Mouse (Mus musculus) bone marrow, adult 2 months (tissue): Measurements from ENCODE around the gene Map3k7cl. TPM values are rescaled to one million over a fixed set of nuclear protein-coding genes. Genes with fewer than 3 reads are reported as not detected.
A peak's percentile ranks its signal among the peaks of the same experiment; 100 is the strongest.

ENCODE experiments used
- H3K27ac ChIP-seq: fragments of 200-500 bp; 2 replicates; pipeline ENCODE4 v1.5.1; 2012; ENCODE audit warnings: low read depth, mild to moderate bottlenecking, control low read depth, inconsistent platforms, low read length; ENCODE audit not compliant: control insufficient read depth, poor library complexity, insufficient read depth
- H3K4me1 ChIP-seq: fragments of 200-500 bp; 2 replicates; pipeline ENCODE4 v1.6.1; 2011; ENCODE audit warnings: low read length; ENCODE audit not compliant: control insufficient read depth, insufficient read depth
- H3K4me3 ChIP-seq: fragments of 200-500 bp; replicated peaks from 2 replicates; pipeline ENCODE3; 2011; ENCODE audit warnings: mild to moderate bottlenecking, low read depth, low read length, control low read depth; ENCODE audit not compliant: control insufficient read depth
- CTCF ChIP-seq: fragments of 200-500 bp; IDR thresholded peaks from 2 replicates; pipeline ENCODE4 v1.5.1; 2011; ENCODE audit warnings: low read length, control low read depth; ENCODE audit not compliant: control insufficient read depth, insufficient read depth
- POLR2A ChIP-seq: fragments of 200-500 bp; IDR thresholded peaks from 2 replicates; pipeline ENCODE4 v1.6.1; 2011; ENCODE audit warnings: low read depth, mild to moderate bottlenecking, control low read depth, low read length, borderline replicate concordance; ENCODE audit not compliant: control insufficient read depth
- WGBS: fragments of 180-500 bp; shearing (Covaris S2); methylation state at CpG from one replicate; pipeline ENCODE4 v1.1.7; 2018; 5-methylcytosine and 5-hydroxymethylcytosine counted together
- polyA plus RNA-seq: library from polyadenylated mRNA; stranded (reverse); fragments of >200 nt; gene quantifications from 2 replicates; pipeline ENCODE4 v1.2.4, GENCODE M21; 2011; ENCODE audit warnings: low replicate concordance; ENCODE audit not compliant: missing spikeins, insufficient read depth, insufficient read length

The Map3k7cl gene
- polyA plus RNA-seq, 1 experiment, result not detected

DNA sequence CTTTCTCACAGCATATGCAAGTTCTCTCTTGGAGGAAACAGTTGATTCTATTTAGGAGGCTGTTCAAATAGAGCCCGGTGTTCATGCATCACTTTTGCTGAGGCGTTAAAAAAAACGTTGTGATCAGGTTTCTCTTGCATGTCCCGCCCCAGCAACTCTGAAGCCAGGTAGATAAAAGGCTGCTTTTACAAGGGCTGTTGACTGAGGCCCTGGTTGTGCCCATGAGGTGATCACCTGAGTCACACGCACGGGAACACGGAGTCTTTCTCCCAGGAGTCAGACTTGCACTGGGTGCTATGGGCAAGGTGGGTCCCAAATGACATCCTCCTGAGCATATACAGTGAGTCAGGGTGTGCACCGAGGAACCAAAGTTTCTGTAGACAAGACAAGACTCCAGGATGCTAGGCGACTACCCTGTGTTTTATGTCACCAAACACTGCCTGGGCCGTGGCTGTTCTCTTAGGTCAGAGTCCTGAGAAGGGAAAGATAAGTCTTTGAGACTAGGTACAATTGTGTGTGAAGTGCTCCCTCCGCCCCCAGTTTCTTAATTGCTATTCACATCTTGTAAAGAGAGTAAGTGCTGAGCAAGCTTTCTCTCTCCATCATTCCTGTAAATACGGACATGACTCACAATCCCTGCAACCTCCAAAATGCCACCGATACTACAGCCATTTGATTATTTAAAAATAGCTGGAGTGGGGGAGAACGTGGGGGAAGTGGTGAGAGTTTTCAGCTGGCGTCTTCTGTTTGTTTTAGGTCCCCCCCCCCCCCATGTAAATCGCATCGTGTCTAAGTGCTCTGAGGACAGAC lies 49.8 kb downstream of the Map3k7cl start:
- no peak overlapping the region for H3K27ac ChIP-seq
- TF ChIP-seq POLR2A, result no peak
- no peak for TF ChIP-seq CTCF
- no peaks in the 10 kb centered on the region; the same call in 1 of the 2 replicates for H3K4me1 ChIP-seq
- H3K4me3 ChIP-seq, result no peak overlapping the region
- WGBS, result 63% methylated on average over 17 of the region's 17 CpGs

DNA sequence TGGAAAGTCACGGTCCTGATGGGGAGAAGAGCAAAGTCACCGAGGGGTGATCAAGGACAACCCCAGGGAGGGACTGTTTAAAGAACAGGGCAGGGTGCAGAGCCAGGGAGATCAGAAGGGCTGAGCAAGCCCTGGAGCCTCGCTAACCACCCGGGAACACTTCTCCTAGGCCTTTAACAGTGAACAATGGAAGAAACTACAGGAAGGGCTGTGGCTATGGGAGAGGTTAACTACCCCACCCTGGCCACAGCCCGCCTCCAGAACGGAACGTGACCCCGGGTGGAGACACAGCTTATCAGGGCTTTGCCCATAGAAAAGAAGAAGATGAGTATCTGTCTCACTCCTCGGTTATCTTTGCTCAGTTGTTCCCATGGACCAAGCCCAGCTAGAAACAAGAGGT lies 50.9 kb downstream of the Map3k7cl start:
- TF ChIP-seq POLR2A (no peak), CTCF (no peak)
- H3K4me1 ChIP-seq, result no peaks in the 10 kb centered on the region; the same call in 1 of the 2 replicates
- WGBS, result 54% methylated on average over 9 of the region's 9 CpGs
- no peak overlapping the region for H3K27ac ChIP-seq
- H3K4me3 ChIP-seq, result no peak overlapping the region

DNA sequence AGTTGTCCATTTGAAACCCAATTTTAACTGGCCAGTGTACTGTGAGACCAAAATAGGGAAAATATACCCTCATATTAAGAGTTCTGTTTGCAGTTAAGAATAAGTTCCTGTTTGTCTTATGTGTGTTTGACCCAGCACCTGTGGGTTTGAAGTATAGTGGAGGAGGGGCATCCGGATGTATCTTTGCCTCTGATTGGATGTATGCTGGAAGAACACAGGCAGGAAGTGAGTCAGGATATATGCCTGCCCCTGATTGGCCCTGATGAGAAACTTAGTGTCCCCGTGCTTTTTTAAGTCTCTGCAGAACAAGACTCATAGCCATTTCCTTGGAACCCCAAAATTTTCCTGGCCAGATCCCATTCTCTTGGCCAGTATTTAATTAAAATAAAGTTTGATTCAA lies 51.8 kb downstream of the Map3k7cl start:
- Histone ChIP-seq H3K4me3 (no peak overlapping the region), H3K4me1 (no peaks in the 10 kb centered on the region; the same call in 1 of the 2 replicates), H3K27ac (no peak overlapping the region)
- TF ChIP-seq CTCF, result no peak
- no peak for TF ChIP-seq POLR2A
- 43% methylated on average over 2 of the region's 2 CpGs for WGBS

- Histone ChIP-seq H3K4me3 (no peak overlapping the region), H3K27ac (no peak overlapping the region), H3K4me1 (no peaks in the 10 kb centered on the region; the same call in 1 of the 2 replicates)
- WGBS, result 74% methylated on average over 1 of the region's 1 CpGs
- TF ChIP-seq CTCF (no peak), POLR2A (no peak)
These were observed 54.3 kb downstream of the Map3k7cl start for GRCm38 (mm10) chr16:87607383-87607782.

DNA sequence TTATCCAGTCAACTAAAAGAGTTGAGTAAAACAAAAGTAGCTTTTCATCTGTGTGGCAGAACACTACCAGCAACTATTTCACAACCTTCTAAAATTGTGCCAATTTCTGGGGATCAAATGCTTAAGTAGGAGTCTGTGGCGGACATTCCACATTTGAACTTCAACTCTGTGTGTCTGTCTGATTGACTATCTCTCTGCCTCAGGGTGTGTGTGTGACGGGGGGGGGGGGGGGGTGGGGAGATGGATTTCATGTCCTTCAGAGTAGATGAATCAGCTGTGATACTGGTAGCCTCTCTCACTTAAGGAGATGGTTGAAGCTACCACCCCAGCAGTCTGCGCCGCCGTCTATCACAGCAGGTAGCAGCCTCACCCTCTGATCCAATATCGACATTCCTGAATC lies 54.8 kb downstream of the Map3k7cl start:
- WGBS, result 75% methylated on average over 6 of the region's 6 CpGs

DNA sequence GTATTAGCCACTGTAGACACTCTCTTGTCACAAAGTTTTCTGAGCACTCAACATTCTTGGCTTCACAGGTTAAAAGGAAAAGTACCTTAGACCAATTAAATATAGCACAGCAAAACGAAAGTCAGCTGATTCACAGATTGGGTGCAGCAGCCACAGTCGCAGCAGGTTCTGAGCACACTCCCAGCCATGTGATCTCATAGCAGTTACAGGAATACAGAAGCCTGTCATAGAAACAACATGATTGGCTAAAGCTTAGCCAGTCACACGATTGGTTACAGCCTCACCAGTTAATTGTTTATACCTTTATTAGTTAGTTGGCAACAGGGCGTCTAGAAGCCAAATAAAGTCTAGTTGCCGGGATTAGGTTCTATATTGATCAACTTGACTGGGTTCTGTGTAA lies 57.0 kb downstream of the Map3k7cl start:
- no peak for TF ChIP-seq POLR2A
- no peak for TF ChIP-seq CTCF
- Histone ChIP-seq H3K4me1 (no peaks in the 10 kb centered on the region; the same call in none of the 2 replicates), H3K27ac (no peak overlapping the region), H3K4me3 (no peak overlapping the region)
- 57% methylated on average over 5 of the region's 5 CpGs for WGBS

More for the DNA sequence above, 54.8 kb downstream of the Map3k7cl start:
- H3K4me1 ChIP-seq, result no peaks in the 10 kb centered on the region; the same call in 1 of the 2 replicates
- H3K27ac ChIP-seq, result no peak overlapping the region
- no peak for TF ChIP-seq POLR2A
- no peak for TF ChIP-seq CTCF
- H3K4me3 ChIP-seq, result no peak overlapping the region

DNA sequence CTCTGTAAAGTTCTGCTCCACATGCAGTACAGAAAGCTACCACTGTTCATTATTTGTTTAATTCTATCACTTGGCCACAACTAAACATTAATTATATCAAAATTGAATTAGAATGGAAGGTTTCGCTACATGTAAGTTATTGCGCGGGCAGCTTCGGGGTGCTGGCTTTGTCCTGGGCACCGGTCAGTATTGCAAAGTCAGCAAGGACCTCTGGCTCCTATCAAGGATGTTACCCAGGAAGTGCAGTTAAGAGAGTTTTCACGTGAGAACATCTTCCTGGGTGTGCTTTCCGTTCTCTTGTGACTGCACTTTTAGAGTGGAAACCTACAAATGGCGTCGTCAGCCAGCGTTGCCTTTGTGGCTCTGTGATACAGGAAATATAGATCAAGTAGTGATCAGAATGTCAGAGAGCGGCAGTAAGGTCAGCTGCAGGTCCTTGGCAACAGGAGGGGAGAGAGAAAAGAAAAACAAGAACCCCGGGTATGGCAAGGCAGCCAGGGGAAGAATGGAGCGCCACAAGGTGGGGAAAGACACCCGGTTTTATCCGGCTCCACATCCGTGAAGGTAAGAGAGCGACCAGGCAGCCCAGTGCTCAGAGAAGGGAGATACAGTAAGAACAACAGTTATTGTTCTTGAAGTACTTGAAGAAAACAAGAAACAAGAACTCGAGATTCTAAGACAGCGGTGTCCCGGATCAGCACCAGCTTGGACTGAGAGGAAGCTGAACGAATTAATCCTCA lies 57.6 kb downstream of the Map3k7cl start:
- 58% methylated on average over 21 of the region's 21 CpGs for WGBS
- Histone ChIP-seq H3K4me3 (peak overlapping the region; percentile 69), H3K4me1 (no peaks in the 10 kb centered on the region; the same call in none of the 2 replicates), H3K27ac (peak overlapping the region; percentile 72)
- TF ChIP-seq CTCF (0 out of 2 replicates have a peak, but pooled peaks have one; percentile 4), POLR2A (no peak)

DNA sequence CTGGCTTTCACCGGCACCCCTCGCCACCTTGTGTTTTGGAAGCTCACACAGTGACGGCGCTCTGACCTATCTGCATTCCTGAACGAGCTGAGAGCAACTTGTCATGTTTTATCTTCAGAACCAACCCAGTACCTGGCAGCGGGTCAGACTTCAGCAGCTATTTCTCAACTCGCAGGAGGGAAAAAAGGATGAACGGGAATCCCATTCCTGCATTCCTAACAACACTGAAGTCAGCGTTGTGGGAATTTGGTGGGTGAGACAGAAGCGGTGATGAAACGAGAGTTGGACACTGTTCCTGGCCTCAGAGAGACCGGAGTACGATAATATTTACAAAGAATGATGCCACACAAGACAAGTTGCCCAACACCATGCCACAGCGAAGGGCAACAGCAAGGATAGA lies 58.3 kb downstream of the Map3k7cl start:
- Histone ChIP-seq H3K4me3 (peak overlapping the region; percentile 69), H3K27ac (peak overlapping the region; percentile 72), H3K4me1 (no peaks in the 10 kb centered on the region; the same call in none of the 2 replicates)
- no peak for TF ChIP-seq CTCF
- no peak for TF ChIP-seq POLR2A
- WGBS, result 52% methylated on average over 14 of the region's 14 CpGs
